Mouse (Mus musculus): ENCODE results near the gene Oasl2.
"Not testable (repeated sequence)": the region's sequence is repeated elsewhere in the genome, so short reads cannot be mapped to it uniquely, and the experiment has no call there.

Gene Oasl2

GRCm38 (mm10) chr5:114896688-114897373 lies at the start of gene Oasl2:
Gene Oasl2 (plus strand): TSS chr5:114896936.
- no peak for DNase-seq (ENCODE audit: low read depth, low spot score)

DNA sequence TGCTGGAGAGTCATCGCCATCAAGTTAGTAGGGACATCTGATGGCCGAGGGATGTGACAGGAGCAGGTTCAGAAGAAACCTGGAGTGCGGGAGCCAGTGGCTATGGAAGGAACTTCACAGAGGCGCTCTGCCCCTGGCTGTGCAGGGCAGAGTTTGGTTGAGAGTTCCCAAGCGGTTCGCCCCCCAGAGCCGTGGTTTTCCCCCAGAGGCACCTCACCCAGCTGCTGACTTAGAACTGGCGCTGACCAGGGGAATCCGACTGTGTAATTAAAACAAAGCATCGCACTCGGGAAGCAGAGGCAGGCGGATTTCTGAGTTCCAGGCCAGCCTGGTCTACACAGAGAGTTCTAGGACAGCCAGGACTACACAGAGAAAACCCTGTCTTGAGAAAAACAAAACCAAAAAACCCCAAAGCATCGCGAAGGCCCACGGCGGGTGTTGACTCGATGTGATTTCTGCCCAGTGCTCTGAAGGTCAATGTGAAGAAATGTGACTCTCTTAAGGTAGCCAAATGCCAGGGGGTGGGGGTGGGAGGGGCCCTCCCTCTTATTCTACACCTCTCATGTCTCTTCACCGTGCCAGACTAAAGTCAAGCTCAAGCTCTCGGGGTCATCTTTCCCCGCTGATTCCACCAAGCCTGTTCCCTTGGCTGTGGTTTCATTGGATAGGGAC lies 45.0 kb upstream of the Oasl2 start:
- DNase-seq (ENCODE audit: low read depth, low spot score), result no peak

DNA sequence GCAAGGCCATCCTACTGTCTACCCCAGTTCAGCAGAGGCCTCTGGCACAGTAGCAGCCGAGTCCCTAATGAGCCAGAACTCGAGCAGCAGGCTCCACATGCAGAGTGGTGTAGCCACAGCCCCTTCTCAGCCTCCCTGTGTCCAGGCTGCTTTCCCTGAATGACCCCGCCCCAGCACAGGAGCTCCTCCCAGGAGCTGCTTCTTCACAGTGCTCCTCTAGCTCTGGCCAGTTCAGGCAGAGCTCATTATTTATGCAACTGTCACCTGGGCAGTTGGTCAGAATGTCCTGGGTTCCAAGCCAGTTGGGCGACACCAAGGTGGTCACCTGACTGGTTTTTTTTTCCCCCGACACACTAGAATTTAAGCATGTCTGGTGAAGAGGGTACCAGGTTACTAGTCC lies 43.4 kb upstream of the Oasl2 start, which contains the start of gene 4930519G04Rik:
Gene 4930519G04Rik (plus strand): TSS at position 301 of the 400 bp plus-strand sequence.
- not testable (repeated sequence) for DNase-seq (ENCODE audit: low read depth, low spot score)

DNA sequence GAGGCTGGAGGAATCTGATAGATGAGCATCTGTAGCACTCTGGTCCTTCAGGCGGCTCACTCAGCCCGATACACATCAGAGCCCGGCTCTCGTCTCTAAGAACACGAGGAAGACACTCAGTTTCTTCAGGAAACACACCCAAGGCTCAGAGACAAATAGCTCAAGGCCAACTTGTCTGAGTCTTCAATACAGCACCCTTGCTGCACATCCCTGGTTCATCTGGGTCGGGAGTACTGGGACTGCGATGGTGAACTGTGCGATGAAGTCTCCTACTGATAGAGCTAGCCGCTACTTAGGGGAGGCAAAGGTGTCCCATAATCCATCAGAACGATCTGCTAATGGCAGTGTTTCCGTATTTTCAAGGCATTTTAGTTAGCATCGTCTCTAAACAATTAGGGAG lies 38.2 kb upstream of the Oasl2 start, which contains the start of gene Gm9936:
Gene Gm9936 (minus strand): TSS at position 101 of the 400 bp plus-strand sequence.
- DNase-seq (ENCODE audit: low read depth, low spot score), result no peak

DNA sequence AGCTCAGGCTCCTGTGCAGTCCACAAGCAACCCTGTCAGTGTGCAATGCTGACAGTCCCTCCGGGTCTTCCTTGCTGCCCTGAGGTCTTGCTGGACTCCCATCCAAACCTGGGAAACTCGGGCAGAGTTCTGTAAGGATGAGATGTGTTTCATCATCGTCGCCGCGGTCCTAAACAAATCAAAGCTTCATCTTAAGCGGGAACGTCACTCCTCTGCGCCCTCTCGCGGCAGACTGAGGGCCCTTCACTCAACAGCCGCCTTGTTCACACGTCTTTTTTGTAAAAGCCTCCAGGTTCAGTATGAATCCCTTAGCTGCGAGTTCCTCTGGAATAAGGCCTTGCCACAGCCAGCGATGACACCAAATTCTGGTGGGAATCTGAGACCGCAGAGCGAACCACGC lies 37.5 kb upstream of the Oasl2 start:
- DNase-seq (ENCODE audit: low read depth, low spot score), result peak; percentile 72

- no peak for DNase-seq (ENCODE audit: low read depth, low spot score)
These were observed 35.0 kb upstream of the Oasl2 start for GRCm38 (mm10) chr5:114861730-114862129.

DNA sequence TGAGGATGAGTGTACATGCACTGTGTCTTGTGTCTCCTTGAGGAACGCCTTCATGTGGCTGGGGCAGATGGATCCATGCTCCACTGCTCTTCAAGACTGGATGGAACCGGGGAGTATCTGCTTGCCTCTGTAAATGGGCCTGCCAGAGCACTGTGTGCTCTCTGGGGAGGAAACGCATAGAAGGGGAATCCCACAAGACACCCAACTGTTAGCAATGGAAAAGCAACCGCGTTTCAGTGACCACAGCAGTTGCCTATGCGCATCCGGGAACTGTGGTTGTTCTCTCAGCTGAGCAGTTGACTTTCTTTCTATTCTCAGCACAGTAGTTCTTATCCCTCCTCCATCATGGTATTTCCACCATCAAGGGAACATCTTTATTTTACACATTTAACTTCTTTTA lies 31.9 kb upstream of the Oasl2 start:
- DNase-seq (ENCODE audit: low read depth, low spot score), result no peak

DNA sequence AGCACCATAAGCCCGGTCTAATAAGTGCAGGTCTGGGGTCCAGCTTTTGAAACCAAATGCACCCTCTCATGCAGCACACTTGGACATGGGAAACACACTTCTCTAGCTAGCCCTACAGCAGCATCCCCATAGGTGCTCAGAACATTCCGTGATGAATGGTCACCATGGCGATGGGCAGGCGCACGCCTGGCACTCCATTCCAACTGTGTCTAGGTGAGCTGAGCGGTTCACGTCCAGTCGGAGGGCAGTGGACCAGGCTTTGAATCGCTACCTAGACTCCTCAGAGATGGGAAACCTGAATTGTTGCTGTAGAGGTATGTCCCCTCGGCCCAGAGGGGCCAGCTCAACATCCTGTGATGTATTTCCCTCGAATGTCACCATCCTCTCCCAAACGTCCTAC lies 31.5 kb upstream of the Oasl2 start:
- no peak for DNase-seq (ENCODE audit: low read depth, low spot score)

DNA sequence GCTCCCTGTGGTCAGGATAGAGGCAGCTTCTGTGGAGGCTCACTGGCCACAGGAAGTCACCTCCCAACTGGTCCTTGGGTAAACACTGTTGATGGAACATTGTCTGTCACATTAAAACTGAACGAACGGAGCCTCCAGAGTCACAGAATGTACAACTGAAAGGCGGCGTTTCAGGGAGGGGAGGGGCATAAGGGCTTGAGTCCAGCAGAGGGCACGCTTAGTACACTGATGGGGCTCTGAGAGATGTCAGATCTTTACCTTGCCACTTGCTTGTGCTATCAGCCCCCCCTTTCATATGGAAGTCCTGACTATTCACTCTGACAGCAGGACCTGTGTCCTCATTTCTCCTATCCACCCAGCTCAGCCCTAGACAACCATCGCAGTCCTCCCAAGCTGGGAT lies 20.9 kb upstream of the Oasl2 start:
- DNase-seq (ENCODE audit: low read depth, low spot score), result no peak

DNA sequence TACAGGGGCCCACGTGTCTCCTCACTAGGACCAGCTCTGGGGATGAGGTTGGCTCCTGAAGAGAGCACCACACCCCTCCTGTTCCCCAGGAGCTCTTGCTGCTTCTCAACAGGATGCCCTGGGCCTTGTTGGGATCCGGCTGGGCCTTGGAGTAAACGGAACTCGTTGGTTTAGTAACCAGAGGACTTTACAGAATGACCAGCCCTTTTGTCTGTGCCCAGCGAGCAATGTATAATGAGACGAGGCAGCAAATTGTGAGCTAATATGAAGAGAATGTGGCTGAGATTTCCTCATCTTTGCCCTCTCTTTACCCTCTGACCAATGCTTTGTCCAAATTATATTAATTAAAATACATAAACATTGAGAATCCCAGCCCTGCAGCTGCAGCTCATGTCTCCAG lies 20.4 kb upstream of the Oasl2 start:
- DNase-seq (ENCODE audit: low read depth, low spot score), result no peak

- DNase-seq (ENCODE audit: low read depth, low spot score), result no peak
These were observed 19.2 kb upstream of the Oasl2 start for GRCm38 (mm10) chr5:114877487-114877886.

DNA sequence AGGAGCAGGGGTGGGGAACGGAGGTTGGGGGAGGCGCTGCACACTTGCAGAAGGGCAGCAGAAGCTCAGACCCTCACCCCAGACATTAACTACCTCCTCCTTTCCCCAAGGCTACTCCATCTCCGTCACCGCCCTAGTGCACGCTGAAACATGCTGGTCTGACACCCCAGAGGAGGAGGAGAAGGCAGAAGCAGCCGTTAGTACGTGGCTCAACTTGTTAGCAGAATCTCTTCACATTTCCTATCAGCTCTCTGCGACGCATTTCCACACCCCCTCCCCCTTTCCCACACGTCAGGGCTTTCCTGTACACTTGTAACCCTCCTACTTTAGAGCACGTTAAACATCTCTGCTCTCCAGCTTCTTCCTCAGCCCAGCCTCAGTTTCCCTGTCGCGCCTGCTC lies 17.3 kb upstream of the Oasl2 start:
- no peak for DNase-seq (ENCODE audit: low read depth, low spot score)

GRCm38 (mm10) chr5:114882319-114882718 lies 14.4 kb upstream of the Oasl2 start:
- DNase-seq (ENCODE audit: low read depth, low spot score), result not testable (repeated sequence)

GRCm38 (mm10) chr5:114883022-114883421 lies 13.7 kb upstream of the Oasl2 start:
- no peak for DNase-seq (ENCODE audit: low read depth, low spot score)

- no peak for DNase-seq (ENCODE audit: low read depth, low spot score)
These were observed 9.9 kb upstream of the Oasl2 start for GRCm38 (mm10) chr5:114886801-114887200.

DNA sequence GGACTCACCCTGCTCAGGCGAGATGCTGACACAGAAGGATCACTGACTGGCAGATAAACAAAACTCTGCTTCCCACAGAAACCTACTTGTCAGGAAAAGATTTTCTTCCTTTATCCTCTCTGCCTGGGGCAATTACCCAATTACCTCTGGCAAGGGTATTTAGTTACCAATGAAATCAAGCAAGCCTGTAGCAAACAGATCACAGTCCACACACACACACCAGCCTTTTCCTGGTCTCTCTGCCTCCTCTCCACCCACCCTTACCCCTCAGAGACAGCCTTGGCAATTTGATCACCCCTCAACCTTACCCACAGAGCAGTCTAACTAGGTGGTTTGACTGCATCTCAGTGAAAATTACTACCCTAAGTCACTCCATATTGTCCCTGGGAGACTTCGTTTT lies 7.7 kb upstream of the Oasl2 start:
- no peak for DNase-seq (ENCODE audit: low read depth, low spot score)

DNA sequence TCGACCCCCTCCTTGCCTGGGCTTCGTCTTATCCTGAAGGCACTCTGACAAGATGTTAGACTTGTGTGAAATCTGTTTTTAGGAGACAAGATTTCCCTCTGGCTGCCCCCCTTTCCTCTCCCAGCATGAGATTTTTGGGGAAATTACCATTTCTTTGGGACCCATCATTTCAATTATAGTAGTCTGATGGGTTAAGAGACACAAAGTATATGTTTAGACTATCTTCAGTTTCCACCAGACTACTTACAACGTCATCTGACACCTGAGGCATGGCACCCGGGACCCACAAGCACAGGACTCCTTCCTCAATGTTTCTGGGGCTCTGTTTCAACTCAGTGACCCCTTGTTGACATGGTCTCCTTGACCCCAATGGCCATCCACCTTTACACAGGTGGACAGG lies 1.2 kb upstream of the Oasl2 start:
- no peak for DNase-seq (ENCODE audit: low read depth, low spot score)

- DNase-seq (ENCODE audit: low read depth, low spot score), result no peak
These were observed 648 bp downstream of the Oasl2 start for GRCm38 (mm10) chr5:114897374-114897793.

DNA sequence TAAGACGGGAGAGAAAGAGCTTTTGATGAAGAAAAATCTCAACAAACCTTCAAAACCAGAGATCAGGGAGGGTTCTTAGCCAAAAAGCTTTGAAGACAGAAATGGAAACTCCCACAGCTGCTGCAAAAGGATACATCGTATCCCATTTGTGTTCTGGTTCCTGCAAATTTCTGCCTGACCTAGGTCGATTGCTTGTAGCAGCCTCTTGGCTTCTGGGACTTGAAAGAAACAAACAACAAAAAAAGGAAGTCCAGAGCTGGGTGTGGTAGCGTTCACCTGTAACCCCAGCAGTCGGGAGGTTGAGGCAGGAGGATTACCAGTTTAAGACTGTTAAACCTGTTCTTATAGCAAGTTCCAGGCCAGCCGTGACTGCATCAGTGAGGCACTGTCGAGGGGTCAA lies 2.1 kb downstream of the Oasl2 start:
- no peak for DNase-seq (ENCODE audit: low read depth, low spot score)

DNA sequence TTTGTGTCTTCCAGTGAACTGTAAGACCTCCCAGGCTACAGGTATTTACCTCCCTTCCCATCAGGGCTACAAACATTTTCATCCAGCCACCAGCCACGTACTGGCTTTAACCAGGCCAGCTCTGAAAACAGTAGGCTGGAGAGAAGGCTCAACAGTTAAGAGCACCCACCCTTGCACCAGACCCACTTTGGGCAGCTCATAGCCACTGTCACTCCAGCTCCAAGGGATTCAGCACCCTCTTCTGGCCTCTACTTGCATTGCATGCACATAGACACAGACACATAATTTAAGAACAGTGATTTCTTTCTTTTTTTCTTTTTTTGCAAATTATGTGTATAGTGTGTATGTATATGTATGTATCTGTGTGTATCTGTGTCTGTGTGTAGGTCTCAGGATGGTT lies 5.7 kb downstream of the Oasl2 start:
- no peak for DNase-seq (ENCODE audit: low read depth, low spot score)

DNA sequence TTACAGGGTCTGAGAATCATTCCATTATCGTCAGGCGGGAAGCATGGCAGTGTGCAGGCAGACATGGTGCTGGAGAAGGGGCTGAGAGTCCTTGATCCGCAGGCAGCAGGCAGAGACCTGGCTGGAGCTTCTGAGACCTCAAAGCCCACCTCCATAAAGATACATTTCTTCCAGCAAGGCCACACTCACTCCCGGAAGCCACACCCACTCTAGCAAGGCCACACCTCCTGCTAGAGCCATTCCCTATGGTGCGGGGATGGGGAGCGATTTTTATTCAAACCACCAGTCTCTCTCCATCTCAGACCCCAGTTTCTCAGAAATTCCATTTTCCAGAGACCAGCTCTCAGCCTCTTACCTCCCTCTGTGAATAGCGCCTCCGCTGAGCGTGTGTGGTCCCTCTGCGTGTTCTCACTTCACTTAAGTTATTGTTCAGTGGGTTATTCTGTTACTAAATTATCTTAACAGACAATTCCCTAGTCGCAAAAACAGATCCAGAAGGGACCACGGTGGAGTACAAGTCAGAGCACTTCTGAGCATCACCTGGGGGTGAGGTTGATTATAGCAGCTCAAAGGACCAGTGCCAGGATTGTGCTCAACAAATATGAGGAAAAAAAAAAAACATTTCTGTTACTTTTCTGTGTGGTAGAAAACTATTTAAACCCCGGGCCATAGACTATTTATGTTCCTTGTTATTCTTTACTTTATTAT lies 12.0 kb downstream of the Oasl2 start:
- no peak for DNase-seq (ENCODE audit: low read depth, low spot score)

DNA sequence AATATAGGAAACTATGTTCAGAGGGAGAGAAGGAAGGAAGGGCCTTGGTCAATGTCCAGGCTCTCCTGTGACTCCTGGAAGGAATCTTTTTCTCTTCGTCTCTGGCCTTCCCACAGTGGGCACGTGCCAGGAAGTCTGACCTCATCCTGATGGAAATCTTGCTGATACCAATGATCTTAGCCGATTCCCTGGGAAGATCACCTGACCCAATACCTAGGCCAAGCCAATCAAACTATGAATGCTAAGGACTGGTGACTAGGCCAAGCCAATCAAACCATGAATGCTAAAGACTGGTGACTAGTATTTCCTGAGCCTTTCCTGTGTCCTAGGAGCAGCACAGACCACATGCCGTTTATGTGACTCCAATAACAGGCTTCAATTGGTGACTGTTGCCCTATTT lies 16.9 kb downstream of the Oasl2 start:
- no peak for DNase-seq (ENCODE audit: low read depth, low spot score)

- DNase-seq (ENCODE audit: low read depth, low spot score), result no peak
These were observed 18.1 kb downstream of the Oasl2 start for GRCm38 (mm10) chr5:114914855-114915254.

All from embryo, embryonic 11.5 days (tissue).